Mouse (Mus musculus) limb, embryonic 13.5 days (tissue): ENCODE measurements at regions not wholly inside any gene's neighbourhood (a gene's known extent, or its start where the extent isn't known, plus 50 kb on each side); places are given as distances from the start of the nearest gene placed in this dataset.

Experiments
- ATAC-seq: fragments of 200-750 bp; cut with Nextera tagmentation; 2 replicates; pipeline ENCODE4 v1.8.0; 2017; ENCODE audit warnings: low read depth, moderate number of reproducible peaks, moderate TSS enrichment; ENCODE audit not compliant: low FRiP score
- H3K27ac ChIP-seq: fragments of 300-500 bp; sonication (generic); 2 replicates; pipeline ENCODE4 v1.5.1; 2015; ENCODE audit warnings: inconsistent platforms, mild to moderate bottlenecking, moderate library complexity
- H3K27me3 ChIP-seq: fragments of 300-500 bp; sonication (generic); 2 replicates; pipeline ENCODE4 v1.6.1; 2015; ENCODE audit warnings: mild to moderate bottlenecking, inconsistent platforms
- H3K36me3 ChIP-seq: fragments of 300-500 bp; sonication (generic); 2 replicates; pipeline ENCODE4 v1.6.1; 2015; ENCODE audit warnings: inconsistent platforms, mild to moderate bottlenecking, moderate library complexity
- H3K4me1 ChIP-seq: fragments of 300-500 bp; sonication (generic); 2 replicates; pipeline ENCODE4 v1.6.1; 2015; ENCODE audit warnings: inconsistent platforms
- H3K4me2 ChIP-seq: fragments of 300-500 bp; sonication (generic); replicated peaks from 2 replicates; pipeline ENCODE4 v1.6.1; 2015; ENCODE audit warnings: inconsistent platforms, mild to moderate bottlenecking, moderate library complexity
- H3K4me3 ChIP-seq: fragments of 300-500 bp; sonication (generic); 2 replicates; pipeline ENCODE4 v1.5.1; 2015; ENCODE audit warnings: moderate library complexity, mild to moderate bottlenecking, inconsistent platforms
- H3K9ac ChIP-seq: fragments of 300-500 bp; sonication (generic); 2 replicates; pipeline ENCODE4 v1.6.1; 2015; ENCODE audit warnings: mild to moderate bottlenecking, inconsistent platforms
- H3K9me3 ChIP-seq: fragments of 300-500 bp; sonication (generic); 2 replicates; pipeline ENCODE4 v1.6.1; 2016; ENCODE audit warnings: inconsistent platforms
- WGBS: fragments of 180-500 bp; shearing (Covaris S2); methylation state at CpG from one replicate; pipeline ENCODE4 v1.1.7; 2015; 5-methylcytosine and 5-hydroxymethylcytosine counted together

- Histone ChIP-seq H3K36me3 (no peaks in the 10 kb centered on the region), H3K27ac (no peak overlapping the region), H3K4me1 (no peaks in the 10 kb centered on the region), H3K4me2 (no peak overlapping the region), H3K9me3 (no peaks in the 10 kb centered on the region), H3K9ac (no peak overlapping the region), H3K4me3 (no peak overlapping the region), H3K27me3 (no peaks in the 10 kb centered on the region)
- WGBS: 77% methylated on average over 2 of the region's 2 CpGs
- no peak for ATAC-seq
Measured at GRCm38 (mm10) chr12:77976952-77977351, 217.1 kb upstream of the Gm6657 start.

GRCm38 (mm10) chr12:77986738-77987137, 207.3 kb upstream of the Gm6657 start:
- H3K4me2 ChIP-seq: no peak overlapping the region
- H3K9me3 ChIP-seq: no peaks in the 10 kb centered on the region
- no peaks in the 10 kb centered on the region for H3K4me1 ChIP-seq
- WGBS: 82% methylated on average over 8 of the region's 8 CpGs
- H3K27ac ChIP-seq: no peak overlapping the region
- no peak overlapping the region for H3K4me3 ChIP-seq
- H3K9ac ChIP-seq: no peak overlapping the region
- no peaks in the 10 kb centered on the region for H3K36me3 ChIP-seq
- ATAC-seq: no peak
- no peaks in the 10 kb centered on the region for H3K27me3 ChIP-seq

- WGBS: 21% methylated on average over 3 of the region's 3 CpGs
- H3K9me3 ChIP-seq: no peaks in the 10 kb centered on the region
- no peaks in the 10 kb centered on the region for H3K4me1 ChIP-seq
- H3K27me3 ChIP-seq: no peaks in the 10 kb centered on the region
- peak overlapping the region; percentile 22; the same call in 1 of the 2 replicates for H3K27ac ChIP-seq
- no peak overlapping the region for H3K4me3 ChIP-seq
- no peak for ATAC-seq
- H3K9ac ChIP-seq: no peak overlapping the region
- no peak overlapping the region for H3K4me2 ChIP-seq
- no peaks in the 10 kb centered on the region for H3K36me3 ChIP-seq
Measured at GRCm38 (mm10) chr12:77989766-77990165, 204.3 kb upstream of the Gm6657 start.

- Histone ChIP-seq H3K36me3 (no peaks in the 10 kb centered on the region), H3K9me3 (no peaks in the 10 kb centered on the region), H3K9ac (no peak overlapping the region), H3K4me3 (no peak overlapping the region), H3K27ac (no peak overlapping the region), H3K4me1 (no peaks in the 10 kb centered on the region), H3K27me3 (no peaks in the 10 kb centered on the region), H3K4me2 (no peak overlapping the region)
- no peak for ATAC-seq
- 53% methylated on average over 6 of the region's 6 CpGs for WGBS
Measured at GRCm38 (mm10) chr12:77991627-77992026, 202.4 kb upstream of the Gm6657 start.

GRCm38 (mm10) chr12:77994176-77994575, 199.9 kb upstream of the Gm6657 start:
- ATAC-seq: no peak
- H3K4me1 ChIP-seq: no peaks in the 10 kb centered on the region
- H3K9ac ChIP-seq: no peak overlapping the region
- H3K4me2 ChIP-seq: no peak overlapping the region
- H3K9me3 ChIP-seq: no peaks in the 10 kb centered on the region
- H3K27me3 ChIP-seq: no peaks in the 10 kb centered on the region
- no peak overlapping the region for H3K4me3 ChIP-seq
- H3K27ac ChIP-seq: no peak overlapping the region
- 74% methylated on average over 5 of the region's 5 CpGs for WGBS
- no peaks in the 10 kb centered on the region for H3K36me3 ChIP-seq

GRCm38 (mm10) chr12:77997916-77998315, 196.1 kb upstream of the Gm6657 start:
- Histone ChIP-seq H3K9me3 (no peaks in the 10 kb centered on the region), H3K9ac (no peak overlapping the region), H3K4me2 (no peak overlapping the region), H3K27me3 (no peaks in the 10 kb centered on the region), H3K36me3 (no peaks in the 10 kb centered on the region), H3K4me3 (no peak overlapping the region), H3K4me1 (no peaks in the 10 kb centered on the region), H3K27ac (no peak overlapping the region)
- no peak for ATAC-seq
- whole genome bisulfite sequencing: 91% methylated on average over 1 of the region's 1 CpGs

- Histone ChIP-seq H3K9ac (no peak overlapping the region), H3K27ac (no peak overlapping the region), H3K36me3 (no peaks in the 10 kb centered on the region), H3K4me2 (no peak overlapping the region), H3K4me1 (no peaks in the 10 kb centered on the region), H3K4me3 (no peak overlapping the region), H3K27me3 (no peaks in the 10 kb centered on the region), H3K9me3 (no peaks in the 10 kb centered on the region)
- no peak for ATAC-seq
- WGBS: 83% methylated on average over 3 of the region's 3 CpGs
Measured at GRCm38 (mm10) chr12:78000401-78000800, 193.6 kb upstream of the Gm6657 start.

GRCm38 (mm10) chr12:78001846-78002245, 192.2 kb upstream of the Gm6657 start:
- H3K4me2 ChIP-seq: no peak overlapping the region
- H3K27me3 ChIP-seq: no peaks in the 10 kb centered on the region
- no peaks in the 10 kb centered on the region for H3K36me3 ChIP-seq
- ATAC-seq: no peak
- no peak overlapping the region for H3K9ac ChIP-seq
- no peak overlapping the region for H3K4me3 ChIP-seq
- WGBS: 80% methylated on average over 9 of the region's 9 CpGs
- H3K27ac ChIP-seq: no peak overlapping the region
- H3K9me3 ChIP-seq: no peaks in the 10 kb centered on the region
- H3K4me1 ChIP-seq: no peaks in the 10 kb centered on the region

GRCm38 (mm10) chr12:78033766-78034165, 160.3 kb upstream of the Gm6657 start:
- Histone ChIP-seq H3K36me3 (no peaks in the 10 kb centered on the region), H3K4me3 (no peak overlapping the region), H3K4me1 (no peaks in the 10 kb centered on the region), H3K9ac (no peak overlapping the region), H3K9me3 (no peaks in the 10 kb centered on the region), H3K27ac (no peak overlapping the region), H3K4me2 (no peak overlapping the region), H3K27me3 (no peaks in the 10 kb centered on the region)
- ATAC-seq: no peak

- no peak overlapping the region for H3K9ac ChIP-seq
- H3K4me1 ChIP-seq: no peaks in the 10 kb centered on the region
- no peaks in the 10 kb centered on the region for H3K27me3 ChIP-seq
- no peak overlapping the region for H3K4me2 ChIP-seq
- peaks cover 6% of the 10 kb centered on the region; the same call in 1 of the 2 replicates for H3K9me3 ChIP-seq
- 76% methylated on average over 4 of the region's 4 CpGs for WGBS
- no peak overlapping the region for H3K27ac ChIP-seq
- H3K4me3 ChIP-seq: no peak overlapping the region
- no peaks in the 10 kb centered on the region for H3K36me3 ChIP-seq
- ATAC-seq: no peak
Measured at GRCm38 (mm10) chr12:78046582-78046981, 147.5 kb upstream of the Gm6657 start.

- peak; percentile 51; the same call in 1 of the 2 replicates for ATAC-seq
Measured at GRCm38 (mm10) chr12:78055956-78056355, 138.1 kb upstream of the Gm6657 start.

GRCm38 (mm10) chr12:78057166-78057565, 136.9 kb upstream of the Gm6657 start:
- Histone ChIP-seq H3K9me3 (no peaks in the 10 kb centered on the region), H3K36me3 (no peaks in the 10 kb centered on the region), H3K4me3 (no peak overlapping the region), H3K27ac (no peak overlapping the region), H3K9ac (no peak overlapping the region), H3K27me3 (peaks cover 12% of the 10 kb centered on the region), H3K4me2 (no peak overlapping the region), H3K4me1 (no peaks in the 10 kb centered on the region)
- WGBS: 70% methylated on average over 3 of the region's 3 CpGs
- ATAC-seq: no peak

More at GRCm38 (mm10) chr12:78055956-78056355, 138.1 kb upstream of the Gm6657 start:
- 3% methylated on average over 9 of the region's 9 CpGs for WGBS
- Histone ChIP-seq H3K27me3 (peaks cover 12% of the 10 kb centered on the region), H3K9me3 (no peaks in the 10 kb centered on the region), H3K4me2 (peak overlapping the region; percentile 56), H3K36me3 (no peaks in the 10 kb centered on the region), H3K4me3 (no peak overlapping the region), H3K27ac (no peak overlapping the region), H3K4me1 (no peaks in the 10 kb centered on the region), H3K9ac (no peak overlapping the region; the same call in 1 of the 2 replicates)

- Histone ChIP-seq H3K4me2 (no peak overlapping the region), H3K36me3 (no peaks in the 10 kb centered on the region), H3K4me1 (no peaks in the 10 kb centered on the region), H3K9ac (no peak overlapping the region), H3K9me3 (no peaks in the 10 kb centered on the region), H3K4me3 (no peak overlapping the region), H3K27ac (no peak overlapping the region), H3K27me3 (peaks cover 6% of the 10 kb centered on the region)
- 56% methylated on average over 5 of the region's 5 CpGs for WGBS
- ATAC-seq: no peak
Measured at GRCm38 (mm10) chr12:78059965-78060364, 134.1 kb upstream of the Gm6657 start.
